Mouse (Mus musculus) spleen, postnatal 14 days (tissue): ENCODE measurements around the gene Cd200r3.
A peak's percentile ranks its signal among the peaks of the same experiment; 100 is the strongest.

Experiments used
- DNase-seq, 2 experiments: peaks; one replicate each; pipeline ENCODE4 v3.0.0; 2021 to 2022; ENCODE audit warnings: low spot score in 2 of 2

The Cd200r3 gene

GRCm38 (mm10) chr16:44943468-44943867, at the start of gene Cd200r3:
Gene Cd200r3 (plus strand): TSS chr16:44943678.
- DNase-seq = no peak

DNA sequence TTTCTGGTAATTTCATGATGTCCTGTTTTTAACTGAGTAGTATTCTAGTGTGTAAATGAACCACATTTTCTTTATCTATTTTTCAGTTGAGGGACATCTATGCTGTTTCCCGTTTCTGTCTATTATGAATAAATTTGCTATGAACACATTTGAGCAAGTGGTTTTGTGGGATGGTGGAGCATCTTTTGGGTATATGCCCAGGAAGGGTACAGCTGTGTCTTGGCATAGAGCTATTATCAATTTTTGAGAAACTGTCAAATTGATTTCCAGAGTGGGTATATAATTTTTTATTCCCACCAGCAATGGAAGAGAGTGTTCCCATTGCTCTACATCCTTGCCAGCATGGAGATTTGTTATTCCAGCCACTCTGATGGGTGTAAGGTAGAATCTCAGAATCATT, 11.5 kb upstream of the Cd200r3 start:
- DNase-seq = no peak

- no peak for DNase-seq
Observed at GRCm38 (mm10) chr16:44951360-44952114, 8.1 kb downstream of the Cd200r3 start.

DNA sequence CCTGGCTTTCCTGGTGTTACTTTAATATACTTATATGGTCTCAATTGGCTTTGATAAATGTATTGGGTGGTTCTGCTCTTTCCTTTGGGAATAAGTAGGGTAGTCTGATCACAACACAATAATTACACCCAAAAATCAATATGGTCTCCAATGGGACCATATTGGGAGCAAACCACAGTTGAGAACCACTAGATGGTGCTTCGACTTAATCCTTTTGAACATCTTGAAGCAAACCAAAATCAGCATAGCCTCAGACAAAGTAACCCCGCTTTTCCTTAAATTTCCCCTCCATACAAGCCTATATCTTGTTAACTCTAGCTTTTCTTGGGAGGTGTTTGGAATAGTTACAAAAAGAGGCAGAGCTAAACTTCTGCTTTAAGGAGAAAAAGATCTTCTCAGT, 18.8 kb downstream of the Cd200r3 start:
- DNase-seq = no peak

- DNase-seq = peak in 1 of 2 experiments; percentile 6
Observed at GRCm38 (mm10) chr16:44962777-44963176, 19.3 kb downstream of the Cd200r3 start.

DNA sequence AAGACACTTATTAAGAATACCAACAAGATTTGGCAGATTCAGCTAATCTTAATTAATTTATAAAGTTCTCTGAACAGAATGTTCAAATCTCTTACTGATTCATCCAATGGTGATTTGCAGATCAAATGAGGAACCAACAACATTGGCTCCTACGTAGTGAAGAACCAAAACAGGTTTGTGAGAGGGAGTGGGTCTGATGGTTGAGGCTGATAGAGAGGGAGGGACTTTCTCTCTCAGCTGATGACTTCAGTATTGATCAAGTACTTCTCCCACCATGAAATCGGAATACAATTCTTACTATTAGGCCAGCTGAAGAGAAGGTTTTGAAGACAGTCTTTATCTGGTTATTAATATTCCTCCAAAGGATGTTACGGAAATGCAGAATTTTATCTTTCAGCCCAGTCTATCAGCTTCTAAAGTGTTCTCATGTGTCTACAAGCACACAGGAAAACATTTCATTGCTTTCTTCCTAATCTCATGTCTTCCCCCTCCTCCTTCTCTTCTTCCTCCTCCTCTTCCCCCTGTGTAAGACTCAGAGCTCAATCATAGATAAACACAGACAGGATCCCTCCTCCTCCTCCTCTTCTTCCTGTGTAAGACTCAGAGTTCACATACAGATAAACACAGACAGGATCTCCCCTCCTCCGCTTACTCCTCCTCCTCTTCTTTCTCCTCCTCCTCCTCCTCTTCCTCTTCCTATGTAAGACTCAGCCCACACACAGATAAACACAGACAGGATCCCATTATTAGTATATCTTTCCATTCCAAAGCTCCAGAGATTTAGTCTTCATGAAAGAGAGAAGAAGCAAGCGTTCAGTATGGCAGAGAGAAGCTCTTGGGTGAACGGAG, 21.3 kb downstream of the Cd200r3 start:
- DNase-seq = no peak

GRCm38 (mm10) chr16:44965428-44965827, 21.9 kb downstream of the Cd200r3 start:
- DNase-seq = no peak

DNA sequence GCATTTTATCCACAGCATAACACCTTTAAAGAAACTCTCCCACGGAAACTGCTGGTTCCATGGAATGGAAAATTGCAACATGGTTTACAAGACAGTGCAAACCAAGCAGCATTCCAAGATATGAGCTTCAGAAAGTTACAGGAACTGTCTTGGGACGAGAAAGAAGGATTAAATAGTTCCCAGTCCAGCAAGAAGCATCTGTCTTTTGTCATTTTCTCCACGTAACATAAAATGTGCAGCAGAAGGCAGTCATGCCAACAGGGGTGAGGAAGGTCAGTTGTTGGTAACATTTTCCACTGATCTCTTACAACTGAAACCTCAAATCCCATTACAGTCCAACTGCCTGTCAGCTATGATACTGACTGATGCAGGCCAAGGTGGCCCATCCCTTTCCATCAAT, 22.4 kb downstream of the Cd200r3 start:
- DNase-seq = no peak

- no peak for DNase-seq
Observed at GRCm38 (mm10) chr16:44966891-44967290, 23.4 kb downstream of the Cd200r3 start.

DNA sequence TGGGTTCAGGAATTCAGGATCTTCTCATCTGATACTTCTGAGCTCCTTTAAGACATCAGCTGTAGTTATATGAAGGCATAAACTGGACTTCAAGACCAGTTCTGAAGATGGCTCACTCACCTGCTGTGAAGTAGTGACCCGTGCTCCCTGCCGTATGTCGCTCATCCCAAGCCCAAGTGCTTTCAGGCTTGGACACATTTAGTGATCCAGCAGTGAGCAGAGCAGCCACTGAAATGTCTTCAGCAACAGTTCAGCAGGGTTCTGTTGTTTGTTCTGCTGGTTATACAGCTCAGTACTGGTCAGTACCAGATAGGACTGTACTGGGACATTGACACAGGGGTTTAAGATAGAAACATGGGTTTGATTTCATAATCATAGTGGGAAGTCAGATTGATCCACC, 24.6 kb downstream of the Cd200r3 start:
- no peak for DNase-seq

DNA sequence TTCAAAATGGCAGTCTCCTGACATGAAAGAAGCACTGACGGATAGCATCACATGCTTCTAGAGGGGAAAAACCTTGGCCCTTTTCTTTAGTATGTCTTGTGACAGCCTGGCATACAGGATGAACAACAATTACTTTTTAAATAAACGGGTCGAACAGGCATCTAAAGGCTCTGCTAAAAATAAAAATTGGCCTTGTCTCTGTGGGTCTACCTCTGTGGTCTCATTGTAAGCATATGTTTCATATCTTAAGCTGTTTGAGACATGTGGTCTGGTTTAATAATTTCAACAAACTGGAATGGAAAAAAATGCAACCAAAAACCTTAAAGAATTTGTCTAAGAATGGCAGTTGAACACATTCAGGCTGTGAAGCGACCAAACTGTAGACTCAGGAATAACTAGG, 27.4 kb downstream of the Cd200r3 start:
- no peak for DNase-seq

DNA sequence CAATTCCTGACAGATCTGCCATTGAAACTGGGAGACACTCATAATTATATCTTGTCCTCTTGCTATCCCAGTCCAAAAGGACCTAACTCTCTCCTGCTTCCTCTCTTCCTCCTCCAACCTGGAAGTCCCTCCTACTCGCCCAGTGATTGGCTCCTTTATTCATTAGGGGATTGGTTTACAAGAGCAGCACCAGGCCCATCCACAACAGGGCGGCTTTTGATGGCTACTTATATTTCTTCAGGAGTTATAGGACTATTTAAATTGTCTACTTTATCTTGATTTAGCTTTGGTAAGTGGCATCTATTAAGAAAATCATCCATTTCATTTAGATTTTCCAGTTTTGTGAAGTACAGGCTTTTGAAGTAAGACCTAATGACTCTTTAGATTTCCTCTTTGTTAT, 30.6 kb downstream of the Cd200r3 start:
- DNase-seq = no peak

DNA sequence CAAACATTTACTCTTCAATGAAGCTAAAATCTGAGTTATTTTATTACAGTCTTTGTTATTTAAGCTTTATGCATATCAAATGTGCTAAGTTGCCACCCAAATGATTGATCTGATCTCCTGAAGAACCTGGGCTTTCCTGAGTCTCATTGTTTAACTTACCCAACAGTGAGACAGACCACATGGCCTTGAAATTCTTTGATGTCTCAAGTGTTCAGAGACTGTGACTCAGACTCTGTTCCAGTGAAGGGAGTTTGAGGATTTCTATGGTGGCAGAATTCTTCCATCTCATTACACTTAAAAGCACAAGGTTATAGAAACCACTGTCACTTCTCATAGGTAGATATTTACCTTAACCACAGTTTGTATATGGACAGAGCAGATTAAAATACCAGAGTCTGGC, 32.6 kb downstream of the Cd200r3 start:
- no peak for DNase-seq

- DNase-seq = no peak
Observed at GRCm38 (mm10) chr16:44976892-44977633, 33.6 kb downstream of the Cd200r3 start.

DNA sequence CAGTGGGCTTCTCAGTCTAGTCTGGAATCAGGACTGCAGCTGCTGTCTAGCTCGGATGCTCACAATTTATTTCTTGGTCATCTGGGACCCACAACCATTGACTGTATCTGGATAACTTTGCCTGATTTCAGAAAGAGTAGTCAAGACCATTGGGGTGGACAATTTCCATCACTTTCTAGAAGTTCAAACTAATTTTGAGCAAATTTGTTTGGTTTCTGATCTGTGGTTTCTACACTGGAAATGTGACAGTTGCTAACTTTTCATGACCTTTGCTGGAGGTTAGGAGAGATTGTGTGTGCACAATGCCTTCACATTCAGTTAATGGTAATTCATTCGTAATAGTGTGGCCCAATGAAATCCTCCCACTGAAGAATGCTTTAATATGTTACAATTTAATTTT, 34.7 kb downstream of the Cd200r3 start:
- no peak for DNase-seq

DNA sequence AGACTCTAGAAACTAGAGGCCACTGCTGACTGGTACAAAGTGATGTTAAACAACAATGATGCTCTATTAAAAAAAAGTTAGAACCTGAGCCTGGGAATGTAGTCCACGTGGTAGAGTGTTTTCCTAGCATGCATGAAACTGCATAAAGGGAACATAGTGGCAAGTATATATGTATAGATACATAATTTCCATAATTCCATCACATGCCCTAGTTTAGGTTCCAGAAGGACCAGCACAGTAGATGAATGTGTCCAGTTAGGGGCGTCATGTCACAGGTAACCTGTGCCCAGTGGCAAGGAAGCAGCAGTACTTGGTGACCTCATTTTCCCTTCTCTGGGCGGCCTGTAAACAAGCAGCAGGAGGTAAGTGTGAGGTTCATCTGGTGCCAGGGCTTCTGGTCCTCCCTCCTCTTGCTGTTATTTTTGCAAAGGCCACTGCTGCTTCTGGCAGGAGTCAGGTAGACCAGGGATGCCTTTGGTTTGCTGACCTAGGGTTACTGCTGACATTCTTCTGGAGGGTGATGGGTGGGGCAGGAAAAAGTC, 35.9 kb downstream of the Cd200r3 start:
- no peak for DNase-seq

- DNase-seq = no peak
Observed at GRCm38 (mm10) chr16:44982972-44983371, 39.5 kb downstream of the Cd200r3 start.

DNA sequence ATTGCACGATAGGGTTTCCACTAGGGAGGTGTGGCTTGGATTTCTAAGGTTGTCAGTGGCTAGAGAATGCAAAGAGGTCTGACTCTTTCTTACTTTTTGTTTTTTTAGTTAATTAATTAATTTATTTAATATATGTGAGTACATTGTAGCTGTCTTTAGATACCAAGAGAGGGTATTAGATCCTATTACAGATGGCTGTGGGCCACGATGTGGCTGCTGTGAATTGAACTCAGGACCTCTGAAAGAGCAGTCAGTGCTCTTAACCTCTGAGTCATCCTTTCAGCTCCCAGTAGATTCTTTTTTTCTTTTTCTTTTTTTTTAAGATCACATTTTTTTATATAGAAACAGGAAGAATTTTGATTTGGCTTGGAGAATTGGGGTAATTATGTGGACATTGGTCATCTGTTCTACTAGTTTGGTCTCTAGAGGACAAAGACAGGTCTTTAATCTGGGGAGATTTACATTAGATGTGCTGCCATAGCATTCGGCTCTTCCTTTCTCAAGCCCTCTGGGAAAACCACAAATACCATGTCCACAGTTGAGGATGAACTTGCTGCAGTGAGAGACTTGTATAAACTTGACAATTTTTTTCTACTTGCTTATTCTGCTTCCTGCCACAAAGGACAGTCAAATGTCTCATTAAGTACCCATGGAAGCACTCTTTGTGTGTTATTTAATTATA, 40.0 kb downstream of the Cd200r3 start:
- DNase-seq = no peak

DNA sequence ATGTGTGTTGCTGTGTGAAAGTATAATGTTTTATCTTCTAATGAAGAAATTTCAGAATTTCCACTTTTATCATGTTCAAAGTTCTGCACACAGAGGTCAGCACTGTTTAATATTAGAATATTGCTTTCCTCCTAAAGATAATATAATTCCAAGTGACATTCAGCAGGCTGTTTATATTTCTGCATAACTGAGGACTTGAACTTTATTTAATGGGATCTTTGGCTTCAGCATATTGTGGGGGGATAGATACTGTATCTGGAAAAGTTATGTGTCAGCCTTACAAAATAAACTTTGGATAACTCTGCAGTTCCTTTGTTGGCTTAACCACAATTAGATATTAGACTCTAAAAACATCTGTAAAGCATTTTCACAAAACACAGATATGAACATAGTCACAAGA, 40.6 kb downstream of the Cd200r3 start:
- DNase-seq = no peak

- DNase-seq = no peak
Observed at GRCm38 (mm10) chr16:44984925-44985324, 41.4 kb downstream of the Cd200r3 start.

- DNase-seq = no peak
Observed at GRCm38 (mm10) chr16:44986029-44986428, 42.6 kb downstream of the Cd200r3 start.
